Mouse (Mus musculus) lung, adult 2 months (tissue): ENCODE measurements at regions not wholly inside any gene's neighbourhood (a gene's known extent, or its start where the extent isn't known, plus 50 kb on each side); places are given as distances from the start of the nearest gene placed in this dataset.

Source experiments
- CTCF ChIP-seq: fragments of 200-500 bp; IDR thresholded peaks from 2 replicates; pipeline ENCODE4 v1.5.1; 2011; ENCODE audit warnings: mild to moderate bottlenecking, low read length, control low read depth; ENCODE audit not compliant: insufficient read depth
- POLR2A ChIP-seq: fragments of 200-500 bp; IDR thresholded peaks from 2 replicates; pipeline ENCODE4 v1.6.1; 2011; ENCODE audit warnings: low read depth, mild to moderate bottlenecking, control low read depth, low read length, borderline replicate concordance; ENCODE audit errors: extremely low read depth

- no peak for TF ChIP-seq CTCF
- TF ChIP-seq POLR2A: no peak
Observed at GRCm38 (mm10) chr7:110710256-110710962, 57.6 kb upstream of the Ampd3 start.
